Mouse (Mus musculus) embryo, embryonic 11.5 days (tissue): ENCODE measurements around the gene Nbr1.
A peak's percentile ranks its signal among the peaks of the same experiment; 100 is the strongest.

Experiments
- DNase-seq: peaks from one replicate; pipeline ENCODE4 v3.0.0-alpha.2; 2012; ENCODE audit warnings: low read depth, low spot score

The Nbr1 gene

GRCm38 (mm10) chr11:101551751-101552475, at the start of gene Nbr1, which contains the start of gene Brca1:
Nbr1 (plus strand) TSS chr11:101552149.
Brca1 (minus strand) TSS chr11:101551955.
- peak; percentile 98 for DNase-seq

GRCm38 (mm10) chr11:101506269-101506780, 45.6 kb upstream of the Nbr1 start:
- no peak for DNase-seq

- DNase-seq = no peak
Observed at GRCm38 (mm10) chr11:101507090-101507489, 44.9 kb upstream of the Nbr1 start.

GRCm38 (mm10) chr11:101518937-101519336, 33.0 kb upstream of the Nbr1 start:
- DNase-seq = no peak

- DNase-seq = no peak
Observed at GRCm38 (mm10) chr11:101519364-101519763, 32.6 kb upstream of the Nbr1 start.

GRCm38 (mm10) chr11:101524446-101524845, 27.5 kb upstream of the Nbr1 start:
- DNase-seq = no peak

- no peak for DNase-seq
Observed at GRCm38 (mm10) chr11:101525056-101525455, 26.9 kb upstream of the Nbr1 start.

GRCm38 (mm10) chr11:101525936-101526595, 25.9 kb upstream of the Nbr1 start:
- no peak for DNase-seq

GRCm38 (mm10) chr11:101526686-101527085, 25.3 kb upstream of the Nbr1 start:
- DNase-seq = no peak

GRCm38 (mm10) chr11:101543533-101543932, 8.4 kb upstream of the Nbr1 start:
- DNase-seq = no peak

- no peak for DNase-seq
Observed at GRCm38 (mm10) chr11:101544132-101544531, 7.8 kb upstream of the Nbr1 start.

GRCm38 (mm10) chr11:101548526-101548925, 3.4 kb upstream of the Nbr1 start:
- no peak for DNase-seq

GRCm38 (mm10) chr11:101552476-101553300, 739 bp downstream of the Nbr1 start:
- peak; percentile 95 for DNase-seq

GRCm38 (mm10) chr11:101553354-101553930, 1.5 kb downstream of the Nbr1 start:
- no peak for DNase-seq

GRCm38 (mm10) chr11:101556541-101556940, 4.6 kb downstream of the Nbr1 start:
- DNase-seq = no peak

- DNase-seq = no peak
Observed at GRCm38 (mm10) chr11:101556954-101557353, 5.0 kb downstream of the Nbr1 start.

GRCm38 (mm10) chr11:101562391-101562790, 10.4 kb downstream of the Nbr1 start:
- DNase-seq = peak; percentile 44

GRCm38 (mm10) chr11:101568421-101568820, 16.5 kb downstream of the Nbr1 start:
- DNase-seq = no peak

- no peak for DNase-seq
Observed at GRCm38 (mm10) chr11:101576116-101576515, 24.2 kb downstream of the Nbr1 start.

- DNase-seq = no peak
Observed at GRCm38 (mm10) chr11:101581081-101581764, 29.3 kb downstream of the Nbr1 start.
